Mouse (Mus musculus): ENCODE measurements at regions not wholly inside any gene's neighbourhood (a gene's known extent, or its start where the extent isn't known, plus 50 kb on each side); places are given as distances from the start of the nearest gene placed in this dataset.

- Histone ChIP-seq H3K9me3 (ENCODE audit: control insufficient read depth, low read length) (no peaks in the 10 kb centered on the region), H3K27ac (ENCODE audit: low read depth, low read length) (no peak overlapping the region), H3K4me1 (ENCODE audit: control insufficient read depth, insufficient read depth, low read length) (no peaks in the 10 kb centered on the region), H3K36me3 (ENCODE audit: control insufficient read depth, insufficient read depth, low read length) (no peaks in the 10 kb centered on the region), H3K4me3 (ENCODE audit: low read depth, low read length) (no peak overlapping the region), H3K4me2 (ENCODE audit: low read depth, low read length) (no peak overlapping the region), H3K27me3 (ENCODE audit: control insufficient read depth, insufficient read depth, low read length) (no peaks in the 10 kb centered on the region), H3K9ac (replicated peaks; ENCODE audit: low read depth, low read length) (no peak overlapping the region)
- WGBS = 79% methylated on average over 7 of the region's 7 CpGs
- ATAC-seq (ENCODE audit: low read depth) = no peak
These were observed 196.1 kb upstream of the Ppargc1a start for GRCm38 (mm10) chr5:51763599-51763998.

DNA sequence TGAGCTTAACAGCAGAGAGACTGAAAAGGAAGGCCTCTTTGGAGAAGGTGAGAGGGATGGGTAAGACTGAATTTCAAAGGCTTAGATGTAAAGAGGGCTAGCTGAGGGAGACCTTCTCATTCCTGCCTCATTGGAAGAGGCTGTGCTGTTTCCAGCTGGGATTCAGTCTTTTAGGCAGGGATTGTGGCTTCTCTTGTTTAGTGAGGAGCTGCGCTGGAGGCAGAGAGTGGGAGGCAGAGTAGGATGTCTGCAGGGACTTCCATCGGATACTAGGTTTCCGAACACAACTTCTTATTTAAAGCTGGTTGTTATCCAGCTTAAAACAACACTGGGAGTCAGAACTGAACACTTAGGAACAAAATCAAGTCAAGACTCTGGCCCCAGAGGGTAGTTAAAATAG, 194.8 kb upstream of the Ppargc1a start:
- H3K27ac ChIP-seq (ENCODE audit: low read depth, low read length) = no peak overlapping the region
- ATAC-seq (ENCODE audit: low read depth) = no peak
- no peak overlapping the region for H3K9ac ChIP-seq (replicated peaks; ENCODE audit: low read depth, low read length)
- H3K4me1 ChIP-seq (ENCODE audit: control insufficient read depth, insufficient read depth, low read length) = no peaks in the 10 kb centered on the region
- no peak overlapping the region for H3K4me2 ChIP-seq (ENCODE audit: low read depth, low read length)
- no peak overlapping the region for H3K4me3 ChIP-seq (ENCODE audit: low read depth, low read length)
- no peaks in the 10 kb centered on the region for H3K9me3 ChIP-seq (ENCODE audit: control insufficient read depth, low read length)
- no peaks in the 10 kb centered on the region for H3K36me3 ChIP-seq (ENCODE audit: control insufficient read depth, insufficient read depth, low read length)
- WGBS = 52% methylated on average over 3 of the region's 3 CpGs
- H3K27me3 ChIP-seq (ENCODE audit: control insufficient read depth, insufficient read depth, low read length) = no peaks in the 10 kb centered on the region

DNA sequence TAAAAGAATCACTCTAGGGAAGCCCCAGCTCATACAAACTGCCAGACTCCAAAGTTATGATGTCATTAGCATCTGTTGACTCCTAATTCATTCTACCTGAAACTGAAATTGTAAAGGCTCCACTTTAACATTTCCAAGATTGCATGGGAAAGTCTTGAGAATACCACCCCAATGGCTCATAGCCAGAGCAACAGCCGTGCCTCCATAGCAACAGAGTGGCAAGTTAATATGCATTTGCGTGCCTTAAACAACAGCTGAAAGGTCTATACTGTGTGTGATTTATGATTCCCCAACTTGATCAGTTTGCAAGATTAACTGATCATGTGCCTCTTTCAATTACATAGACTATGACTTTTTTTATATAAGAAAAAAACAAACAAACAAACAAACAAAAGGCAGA, 190.8 kb upstream of the Ppargc1a start:
- H3K4me2 ChIP-seq (ENCODE audit: low read depth, low read length) = no peak overlapping the region
- no peaks in the 10 kb centered on the region for H3K27me3 ChIP-seq (ENCODE audit: control insufficient read depth, insufficient read depth, low read length)
- WGBS = 28% methylated on average over 2 of the region's 2 CpGs
- no peaks in the 10 kb centered on the region for H3K36me3 ChIP-seq (ENCODE audit: control insufficient read depth, insufficient read depth, low read length)
- no peaks in the 10 kb centered on the region for H3K4me1 ChIP-seq (ENCODE audit: control insufficient read depth, insufficient read depth, low read length)
- no peak overlapping the region for H3K4me3 ChIP-seq (ENCODE audit: low read depth, low read length)
- no peak overlapping the region for H3K27ac ChIP-seq (ENCODE audit: low read depth, low read length)
- ATAC-seq (ENCODE audit: low read depth) = no peak
- H3K9ac ChIP-seq (replicated peaks; ENCODE audit: low read depth, low read length) = no peak overlapping the region
- H3K9me3 ChIP-seq (ENCODE audit: control insufficient read depth, low read length) = no peaks in the 10 kb centered on the region

GRCm38 (mm10) chr5:51757864-51758263, 190.3 kb upstream of the Ppargc1a start:
- 59% methylated on average over 2 of the region's 2 CpGs for WGBS
- Histone ChIP-seq H3K4me1 (ENCODE audit: control insufficient read depth, insufficient read depth, low read length) (no peaks in the 10 kb centered on the region), H3K27ac (ENCODE audit: low read depth, low read length) (no peak overlapping the region), H3K36me3 (ENCODE audit: control insufficient read depth, insufficient read depth, low read length) (no peaks in the 10 kb centered on the region), H3K9ac (replicated peaks; ENCODE audit: low read depth, low read length) (no peak overlapping the region), H3K9me3 (ENCODE audit: control insufficient read depth, low read length) (no peaks in the 10 kb centered on the region), H3K4me3 (ENCODE audit: low read depth, low read length) (no peak overlapping the region), H3K27me3 (ENCODE audit: control insufficient read depth, insufficient read depth, low read length) (no peaks in the 10 kb centered on the region), H3K4me2 (ENCODE audit: low read depth, low read length) (no peak overlapping the region)
- ATAC-seq (ENCODE audit: low read depth) = no peak

DNA sequence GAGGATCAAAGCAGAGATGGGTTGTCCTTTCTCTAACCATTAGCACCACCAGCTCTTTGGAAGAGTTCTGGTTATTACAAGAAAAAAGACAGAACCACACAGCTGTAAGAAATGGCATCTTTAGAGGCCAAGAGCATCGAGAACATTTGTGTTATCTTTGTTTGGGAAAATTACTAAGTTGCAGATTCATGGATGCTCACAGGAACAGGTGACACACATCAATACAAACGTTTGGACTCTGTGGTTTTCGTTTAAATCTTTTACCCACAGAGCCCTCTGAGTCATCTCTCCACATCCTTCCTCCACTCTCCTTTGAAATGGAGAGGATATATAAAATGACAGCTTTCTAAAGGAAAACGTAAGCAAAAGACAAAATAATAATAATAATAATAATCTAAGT, 184.5 kb upstream of the Ppargc1a start:
- no peaks in the 10 kb centered on the region for H3K27me3 ChIP-seq (ENCODE audit: control insufficient read depth, insufficient read depth, low read length)
- no peaks in the 10 kb centered on the region for H3K4me1 ChIP-seq (ENCODE audit: control insufficient read depth, insufficient read depth, low read length)
- ATAC-seq (ENCODE audit: low read depth) = no peak
- no peak overlapping the region for H3K27ac ChIP-seq (ENCODE audit: low read depth, low read length)
- H3K4me3 ChIP-seq (ENCODE audit: low read depth, low read length) = no peak overlapping the region
- H3K9me3 ChIP-seq (ENCODE audit: control insufficient read depth, low read length) = no peaks in the 10 kb centered on the region
- no peak overlapping the region for H3K4me2 ChIP-seq (ENCODE audit: low read depth, low read length)
- H3K9ac ChIP-seq (replicated peaks; ENCODE audit: low read depth, low read length) = no peak overlapping the region
- H3K36me3 ChIP-seq (ENCODE audit: control insufficient read depth, insufficient read depth, low read length) = no peaks in the 10 kb centered on the region
- 75% methylated on average over 4 of the region's 4 CpGs for WGBS

GRCm38 (mm10) chr5:51750456-51750855, 182.9 kb upstream of the Ppargc1a start:
- H3K9me3 ChIP-seq (ENCODE audit: control insufficient read depth, low read length) = no peaks in the 10 kb centered on the region
- H3K4me3 ChIP-seq (ENCODE audit: low read depth, low read length) = no peak overlapping the region
- H3K4me2 ChIP-seq (ENCODE audit: low read depth, low read length) = no peak overlapping the region
- 87% methylated on average over 8 of the region's 8 CpGs for WGBS
- no peaks in the 10 kb centered on the region for H3K4me1 ChIP-seq (ENCODE audit: control insufficient read depth, insufficient read depth, low read length)
- H3K27ac ChIP-seq (ENCODE audit: low read depth, low read length) = no peak overlapping the region
- no peak for ATAC-seq (ENCODE audit: low read depth)
- H3K9ac ChIP-seq (replicated peaks; ENCODE audit: low read depth, low read length) = no peak overlapping the region
- H3K27me3 ChIP-seq (ENCODE audit: control insufficient read depth, insufficient read depth, low read length) = no peaks in the 10 kb centered on the region
- no peaks in the 10 kb centered on the region for H3K36me3 ChIP-seq (ENCODE audit: control insufficient read depth, insufficient read depth, low read length)

DNA sequence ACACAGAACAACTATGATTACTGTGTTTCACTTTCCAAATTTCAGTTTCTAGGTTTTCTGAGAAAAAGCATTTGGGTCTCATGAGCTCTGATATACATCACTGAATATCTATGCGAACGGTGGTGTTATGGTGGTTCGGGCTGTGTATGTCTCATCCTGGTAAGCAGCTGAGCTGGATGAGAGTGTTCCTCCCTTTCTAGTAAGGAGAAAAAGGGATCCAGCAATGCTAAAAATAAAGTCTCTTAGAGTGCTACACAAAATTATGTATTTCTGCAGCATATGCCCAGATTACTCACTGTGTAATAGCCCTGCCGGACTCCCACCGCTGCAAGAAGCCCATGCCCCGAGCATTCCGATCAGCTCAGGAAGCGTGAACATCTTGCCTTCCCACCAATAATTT, 173.4 kb upstream of the Ppargc1a start:
- Histone ChIP-seq H3K27me3 (ENCODE audit: control insufficient read depth, insufficient read depth, low read length) (no peaks in the 10 kb centered on the region), H3K4me1 (ENCODE audit: control insufficient read depth, insufficient read depth, low read length) (no peaks in the 10 kb centered on the region), H3K27ac (ENCODE audit: low read depth, low read length) (no peak overlapping the region), H3K9ac (replicated peaks; ENCODE audit: low read depth, low read length) (no peak overlapping the region), H3K9me3 (ENCODE audit: control insufficient read depth, low read length) (no peaks in the 10 kb centered on the region), H3K4me3 (ENCODE audit: low read depth, low read length) (no peak overlapping the region), H3K4me2 (ENCODE audit: low read depth, low read length) (no peak overlapping the region), H3K36me3 (ENCODE audit: control insufficient read depth, insufficient read depth, low read length) (no peaks in the 10 kb centered on the region)
- ATAC-seq (ENCODE audit: low read depth) = no peak
- 93% methylated on average over 8 of the region's 8 CpGs for WGBS

DNA sequence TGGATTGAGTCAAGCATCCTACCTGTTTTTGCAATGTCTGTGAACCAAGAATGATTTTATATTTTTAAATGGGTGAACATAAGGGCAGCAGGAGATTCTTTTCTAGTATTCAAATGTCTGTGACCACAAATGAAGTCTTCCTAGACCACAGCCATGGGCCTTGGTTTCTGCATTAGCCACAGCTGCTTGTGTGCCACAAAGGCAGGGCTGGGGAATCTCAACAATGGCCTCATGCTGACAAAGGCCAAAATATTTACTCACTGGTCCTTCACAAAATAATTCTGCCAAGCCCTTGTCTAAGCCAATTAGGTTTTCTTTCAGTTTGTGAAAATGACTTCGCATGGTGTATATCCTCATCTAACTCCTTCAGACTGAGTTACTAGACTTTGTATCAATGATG, 162.7 kb upstream of the Ppargc1a start:
- no peaks in the 10 kb centered on the region for H3K36me3 ChIP-seq (ENCODE audit: control insufficient read depth, insufficient read depth, low read length)
- no peak overlapping the region for H3K4me3 ChIP-seq (ENCODE audit: low read depth, low read length)
- no peak for ATAC-seq (ENCODE audit: low read depth)
- H3K4me2 ChIP-seq (ENCODE audit: low read depth, low read length) = no peak overlapping the region
- H3K27me3 ChIP-seq (ENCODE audit: control insufficient read depth, insufficient read depth, low read length) = no peaks in the 10 kb centered on the region
- no peak overlapping the region for H3K9ac ChIP-seq (replicated peaks; ENCODE audit: low read depth, low read length)
- no peaks in the 10 kb centered on the region for H3K9me3 ChIP-seq (ENCODE audit: control insufficient read depth, low read length)
- H3K4me1 ChIP-seq (ENCODE audit: control insufficient read depth, insufficient read depth, low read length) = no peaks in the 10 kb centered on the region
- 72% methylated on average over 1 of the region's 1 CpGs for WGBS
- no peak overlapping the region for H3K27ac ChIP-seq (ENCODE audit: low read depth, low read length)

DNA sequence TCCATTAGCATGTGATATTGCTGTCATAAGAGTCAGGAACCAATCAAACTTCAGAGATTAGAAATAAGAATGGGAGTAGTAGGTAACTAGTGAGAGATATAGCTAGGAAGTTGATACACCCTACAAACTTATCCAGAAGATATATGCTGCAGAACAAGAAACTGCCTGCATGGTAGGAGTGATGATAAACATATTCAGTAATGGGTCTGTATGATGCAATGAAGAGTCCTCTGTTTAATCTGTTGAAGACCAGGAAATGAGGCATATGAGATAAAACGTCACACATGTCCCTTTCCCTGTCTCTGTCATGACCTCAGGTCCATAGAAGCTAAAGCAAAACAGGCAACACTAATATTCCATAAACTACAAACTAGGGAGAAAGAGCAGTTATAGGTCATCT, 162.2 kb upstream of the Ppargc1a start:
- Histone ChIP-seq H3K27me3 (ENCODE audit: control insufficient read depth, insufficient read depth, low read length) (no peaks in the 10 kb centered on the region), H3K4me1 (ENCODE audit: control insufficient read depth, insufficient read depth, low read length) (no peaks in the 10 kb centered on the region), H3K27ac (ENCODE audit: low read depth, low read length) (no peak overlapping the region), H3K4me3 (ENCODE audit: low read depth, low read length) (no peak overlapping the region), H3K36me3 (ENCODE audit: control insufficient read depth, insufficient read depth, low read length) (no peaks in the 10 kb centered on the region), H3K9ac (replicated peaks; ENCODE audit: low read depth, low read length) (no peak overlapping the region), H3K9me3 (ENCODE audit: control insufficient read depth, low read length) (no peaks in the 10 kb centered on the region), H3K4me2 (ENCODE audit: low read depth, low read length) (no peak overlapping the region)
- no peak for ATAC-seq (ENCODE audit: low read depth)
- 88% methylated on average over 1 of the region's 1 CpGs for WGBS

- Histone ChIP-seq H3K4me1 (ENCODE audit: control insufficient read depth, insufficient read depth, low read length) (no peaks in the 10 kb centered on the region), H3K27me3 (ENCODE audit: control insufficient read depth, insufficient read depth, low read length) (no peaks in the 10 kb centered on the region), H3K9ac (replicated peaks; ENCODE audit: low read depth, low read length) (no peak overlapping the region), H3K9me3 (ENCODE audit: control insufficient read depth, low read length) (no peaks in the 10 kb centered on the region), H3K27ac (ENCODE audit: low read depth, low read length) (no peak overlapping the region), H3K4me3 (ENCODE audit: low read depth, low read length) (no peak overlapping the region), H3K4me2 (ENCODE audit: low read depth, low read length) (no peak overlapping the region), H3K36me3 (ENCODE audit: control insufficient read depth, insufficient read depth, low read length) (no peaks in the 10 kb centered on the region)
- ATAC-seq (ENCODE audit: low read depth) = no peak
These were observed 159.2 kb upstream of the Ppargc1a start for GRCm38 (mm10) chr5:51726762-51727161.

Data from neural tube, embryonic 14.5 days (tissue).